Mouse (Mus musculus): Measurements from ENCODE around the gene Nmur1. TPM values are rescaled to one million over a fixed set of nuclear protein-coding genes. Genes with fewer than 3 reads are reported as not detected.

The Nmur1 gene
- polyA plus RNA-seq, 1 experiment from 2014 or later = not detected

DNA sequence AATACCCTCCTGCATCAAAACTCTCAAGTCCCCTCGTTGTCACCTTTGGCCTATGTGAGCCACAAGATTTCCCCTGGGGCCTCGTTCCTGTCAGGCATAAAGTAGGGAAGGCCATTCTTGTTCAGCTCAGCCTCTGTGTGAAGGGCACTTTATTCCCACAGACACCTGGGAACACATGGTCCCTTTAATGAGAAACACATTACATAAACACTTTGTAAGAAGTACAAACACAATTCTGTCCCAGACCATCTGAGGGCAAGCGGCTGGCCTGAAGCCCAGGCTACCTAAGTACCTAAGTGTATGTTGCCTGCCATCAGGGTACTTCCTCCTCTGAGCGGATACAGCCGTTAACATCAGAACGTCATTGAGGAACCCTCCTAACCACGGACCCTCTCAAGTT is 27.8 kb downstream of the Nmur1 start:
- ATAC-seq (replicated peaks; ENCODE audit: insufficient number of reproducible peaks, low FRiP score, low TSS enrichment, low read depth) = no peak
- Histone ChIP-seq H3K4me1 (ENCODE audit: control insufficient read depth, insufficient read depth, low read length) (no peaks in the 10 kb centered on the region), H3K27me3 (ENCODE audit: control insufficient read depth, insufficient read depth, low read length) (no peaks in the 10 kb centered on the region), H3K36me3 (replicated peaks; ENCODE audit: control insufficient read depth, insufficient read depth, low read depth, low read length) (no peaks in the 10 kb centered on the region), H3K9ac (replicated peaks; ENCODE audit: low read length) (no peak overlapping the region; the same call in 1 of the 2 replicates), H3K27ac (replicated peaks; ENCODE audit: low read depth, low read length) (no peak overlapping the region), H3K4me2 (ENCODE audit: low read depth, low read length) (no peak overlapping the region), H3K4me3 (ENCODE audit: low read depth, low read length) (no peak overlapping the region), H3K9me3 (replicated peaks; ENCODE audit: control insufficient read depth, low read length) (no peaks in the 10 kb centered on the region)
- 24% methylated on average over 7 of the region's 7 CpGs for WGBS
- peak; percentile 49 for DNase-seq (ENCODE audit: low spot score)

GRCm38 (mm10) chr1:86397621-86398020 is 28.4 kb downstream of the Nmur1 start:
- H3K36me3 ChIP-seq (replicated peaks; ENCODE audit: control insufficient read depth, insufficient read depth, low read depth, low read length) = no peaks in the 10 kb centered on the region
- H3K27me3 ChIP-seq (ENCODE audit: control insufficient read depth, insufficient read depth, low read length) = no peaks in the 10 kb centered on the region
- DNase-seq (ENCODE audit: low spot score) (no peak), ATAC-seq (replicated peaks; ENCODE audit: insufficient number of reproducible peaks, low FRiP score, low TSS enrichment, low read depth) (no peak)
- 78% methylated on average over 8 of the region's 8 CpGs for WGBS
- no peak overlapping the region; the same call in 1 of the 2 replicates for H3K9ac ChIP-seq (replicated peaks; ENCODE audit: low read length)
- H3K4me3 ChIP-seq (ENCODE audit: low read depth, low read length) = no peak overlapping the region
- H3K9me3 ChIP-seq (replicated peaks; ENCODE audit: control insufficient read depth, low read length) = no peaks in the 10 kb centered on the region
- H3K27ac ChIP-seq (replicated peaks; ENCODE audit: low read depth, low read length) = no peak overlapping the region
- H3K4me2 ChIP-seq (ENCODE audit: low read depth, low read length) = no peak overlapping the region
- no peaks in the 10 kb centered on the region for H3K4me1 ChIP-seq (ENCODE audit: control insufficient read depth, insufficient read depth, low read length)

DNA sequence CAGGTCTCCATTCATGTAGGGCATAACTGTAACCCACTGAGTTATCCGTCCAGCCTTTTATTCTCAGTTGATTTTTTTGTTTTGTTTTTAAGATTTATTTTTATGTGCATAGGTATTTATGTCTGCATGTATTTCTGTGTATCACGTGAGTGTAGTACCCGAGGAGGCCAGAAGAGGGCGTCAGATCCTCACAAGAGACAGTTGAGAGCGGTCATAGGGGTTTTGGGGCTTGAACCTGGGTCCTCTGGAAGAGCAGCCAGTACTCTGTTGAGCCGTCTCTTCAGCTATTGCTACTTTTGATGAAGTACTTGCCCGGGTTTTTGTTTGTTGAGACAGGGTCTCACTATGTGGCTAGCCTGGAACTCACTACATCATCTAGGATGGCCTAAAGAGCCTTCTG is 30.1 kb downstream of the Nmur1 start:
- 71% methylated on average over 7 of the region's 7 CpGs for WGBS
- no peak overlapping the region for H3K4me3 ChIP-seq (ENCODE audit: low read depth, low read length)
- no peaks in the 10 kb centered on the region for H3K36me3 ChIP-seq (replicated peaks; ENCODE audit: control insufficient read depth, insufficient read depth, low read depth, low read length)
- H3K9ac ChIP-seq (replicated peaks; ENCODE audit: low read length) = no peak overlapping the region
- ATAC-seq (replicated peaks; ENCODE audit: insufficient number of reproducible peaks, low FRiP score, low TSS enrichment, low read depth) = no peak
- no peaks in the 10 kb centered on the region for H3K9me3 ChIP-seq (replicated peaks; ENCODE audit: control insufficient read depth, low read length)
- H3K4me1 ChIP-seq (ENCODE audit: control insufficient read depth, insufficient read depth, low read length) = no peaks in the 10 kb centered on the region
- no peak overlapping the region for H3K4me2 ChIP-seq (ENCODE audit: low read depth, low read length)
- DNase-seq (ENCODE audit: low spot score) = no peak
- no peak overlapping the region for H3K27ac ChIP-seq (replicated peaks; ENCODE audit: low read depth, low read length)
- H3K27me3 ChIP-seq (ENCODE audit: control insufficient read depth, insufficient read depth, low read length) = no peaks in the 10 kb centered on the region

GRCm38 (mm10) chr1:86394246-86394645 is 31.8 kb downstream of the Nmur1 start:
- WGBS = 92% methylated on average over 3 of the region's 3 CpGs
- H3K27ac ChIP-seq (replicated peaks; ENCODE audit: low read depth, low read length) = no peak overlapping the region
- no peak overlapping the region for H3K4me3 ChIP-seq (ENCODE audit: low read depth, low read length)
- H3K9ac ChIP-seq (replicated peaks; ENCODE audit: low read length) = no peak overlapping the region
- H3K4me1 ChIP-seq (ENCODE audit: control insufficient read depth, insufficient read depth, low read length) = no peaks in the 10 kb centered on the region
- H3K9me3 ChIP-seq (replicated peaks; ENCODE audit: control insufficient read depth, low read length) = no peaks in the 10 kb centered on the region
- no peak overlapping the region for H3K4me2 ChIP-seq (ENCODE audit: low read depth, low read length)
- no peaks in the 10 kb centered on the region for H3K36me3 ChIP-seq (replicated peaks; ENCODE audit: control insufficient read depth, insufficient read depth, low read depth, low read length)
- no peaks in the 10 kb centered on the region for H3K27me3 ChIP-seq (ENCODE audit: control insufficient read depth, insufficient read depth, low read length)
- ATAC-seq (replicated peaks; ENCODE audit: insufficient number of reproducible peaks, low FRiP score, low TSS enrichment, low read depth) (no peak), DNase-seq (ENCODE audit: low spot score) (no peak)

- no peak for DNase-seq (ENCODE audit: low spot score)
- Histone ChIP-seq H3K27ac (replicated peaks; ENCODE audit: low read depth, low read length) (no peak overlapping the region), H3K4me2 (ENCODE audit: low read depth, low read length) (no peak overlapping the region), H3K36me3 (replicated peaks; ENCODE audit: control insufficient read depth, insufficient read depth, low read depth, low read length) (no peaks in the 10 kb centered on the region), H3K27me3 (ENCODE audit: control insufficient read depth, insufficient read depth, low read length) (no peaks in the 10 kb centered on the region), H3K4me1 (ENCODE audit: control insufficient read depth, insufficient read depth, low read length) (no peaks in the 10 kb centered on the region), H3K4me3 (ENCODE audit: low read depth, low read length) (no peak overlapping the region), H3K9me3 (replicated peaks; ENCODE audit: control insufficient read depth, low read length) (no peaks in the 10 kb centered on the region), H3K9ac (replicated peaks; ENCODE audit: low read length) (no peak overlapping the region)
- ATAC-seq (replicated peaks; ENCODE audit: insufficient number of reproducible peaks, low FRiP score, low TSS enrichment, low read depth) = no peak
- 89% methylated on average over 3 of the region's 3 CpGs for WGBS
Observed at GRCm38 (mm10) chr1:86393219-86393618, 32.8 kb downstream of the Nmur1 start.

DNA sequence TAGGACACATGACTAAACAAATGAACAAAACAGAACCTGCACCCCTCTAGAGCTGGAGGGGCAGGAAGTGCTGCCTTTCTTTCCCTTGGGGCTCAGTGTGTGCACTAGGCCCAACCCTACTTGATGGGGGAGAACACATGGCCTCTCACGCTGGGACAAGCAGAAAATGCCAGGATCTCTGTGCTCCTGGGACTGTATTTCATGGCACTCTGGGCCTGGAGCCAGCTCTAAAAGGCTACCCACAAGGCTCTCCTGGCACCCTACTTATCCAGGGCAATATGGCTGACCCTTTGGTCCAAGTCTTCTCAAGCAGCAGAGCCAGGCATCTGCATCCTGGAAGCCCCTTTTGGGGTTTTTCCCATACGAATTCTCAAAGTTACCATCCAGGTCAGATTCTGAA is 34.6 kb downstream of the Nmur1 start:
- Histone ChIP-seq H3K27me3 (ENCODE audit: control insufficient read depth, insufficient read depth, low read length) (no peaks in the 10 kb centered on the region), H3K27ac (replicated peaks; ENCODE audit: low read depth, low read length) (no peak overlapping the region), H3K9me3 (replicated peaks; ENCODE audit: control insufficient read depth, low read length) (no peaks in the 10 kb centered on the region), H3K4me3 (ENCODE audit: low read depth, low read length) (no peak overlapping the region), H3K36me3 (replicated peaks; ENCODE audit: control insufficient read depth, insufficient read depth, low read depth, low read length) (no peaks in the 10 kb centered on the region), H3K9ac (replicated peaks; ENCODE audit: low read length) (no peak overlapping the region), H3K4me2 (ENCODE audit: low read depth, low read length) (no peak overlapping the region), H3K4me1 (ENCODE audit: control insufficient read depth, insufficient read depth, low read length) (no peaks in the 10 kb centered on the region)
- 52% methylated on average over 2 of the region's 2 CpGs for WGBS
- DNase-seq (ENCODE audit: low spot score) = no peak
- no peak for ATAC-seq (replicated peaks; ENCODE audit: insufficient number of reproducible peaks, low FRiP score, low TSS enrichment, low read depth)

GRCm38 (mm10) chr1:86389230-86389629 is 36.8 kb downstream of the Nmur1 start:
- ATAC-seq (replicated peaks; ENCODE audit: insufficient number of reproducible peaks, low FRiP score, low TSS enrichment, low read depth) (peak; percentile 61; the same call in 1 of the 2 replicates), DNase-seq (ENCODE audit: low spot score) (peak; percentile 85)
- no peaks in the 10 kb centered on the region for H3K4me1 ChIP-seq (ENCODE audit: control insufficient read depth, insufficient read depth, low read length)
- H3K4me2 ChIP-seq (ENCODE audit: low read depth, low read length) = no peak overlapping the region
- no peak overlapping the region for H3K27ac ChIP-seq (replicated peaks; ENCODE audit: low read depth, low read length)
- H3K36me3 ChIP-seq (replicated peaks; ENCODE audit: control insufficient read depth, insufficient read depth, low read depth, low read length) = no peaks in the 10 kb centered on the region
- H3K9me3 ChIP-seq (replicated peaks; ENCODE audit: control insufficient read depth, low read length) = no peaks in the 10 kb centered on the region
- H3K27me3 ChIP-seq (ENCODE audit: control insufficient read depth, insufficient read depth, low read length) = no peaks in the 10 kb centered on the region
- no peak overlapping the region for H3K4me3 ChIP-seq (ENCODE audit: low read depth, low read length)
- no peak overlapping the region for H3K9ac ChIP-seq (replicated peaks; ENCODE audit: low read length)
- 5% methylated on average over 11 of the region's 11 CpGs for WGBS

DNA sequence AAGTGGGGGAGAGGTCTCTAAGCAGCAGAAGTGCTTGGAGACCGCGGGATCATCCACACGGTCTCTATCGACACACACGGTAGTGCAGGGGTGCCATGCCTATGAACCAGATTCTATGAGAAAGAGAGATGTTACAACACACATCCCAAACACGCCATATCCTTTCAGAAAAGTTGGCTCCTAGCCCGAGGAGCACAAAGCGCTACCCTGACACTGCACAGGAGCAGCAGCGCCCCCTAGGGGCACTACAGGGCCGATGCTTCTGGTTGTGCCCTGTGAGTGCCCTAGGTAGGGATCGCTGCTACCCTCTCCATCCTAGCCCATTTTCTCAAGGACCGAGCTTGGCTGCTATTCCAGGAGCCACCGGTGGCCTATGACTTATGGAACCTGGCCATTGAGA is 45.0 kb downstream of the Nmur1 start:
- H3K4me1 ChIP-seq (ENCODE audit: control insufficient read depth, insufficient read depth, low read length) = no peaks in the 10 kb centered on the region
- DNase-seq (ENCODE audit: low spot score) (peak; percentile 61), ATAC-seq (replicated peaks; ENCODE audit: insufficient number of reproducible peaks, low FRiP score, low TSS enrichment, low read depth) (no peak)
- no peaks in the 10 kb centered on the region for H3K9me3 ChIP-seq (replicated peaks; ENCODE audit: control insufficient read depth, low read length)
- H3K27ac ChIP-seq (replicated peaks; ENCODE audit: low read depth, low read length) = no peak overlapping the region
- no peaks in the 10 kb centered on the region for H3K27me3 ChIP-seq (ENCODE audit: control insufficient read depth, insufficient read depth, low read length)
- no peak overlapping the region for H3K9ac ChIP-seq (replicated peaks; ENCODE audit: low read length)
- no peak overlapping the region for H3K4me2 ChIP-seq (ENCODE audit: low read depth, low read length)
- no peaks in the 10 kb centered on the region for H3K36me3 ChIP-seq (replicated peaks; ENCODE audit: control insufficient read depth, insufficient read depth, low read depth, low read length)
- 34% methylated on average over 13 of the region's 13 CpGs for WGBS
- H3K4me3 ChIP-seq (ENCODE audit: low read depth, low read length) = no peak overlapping the region
